Mouse (Mus musculus): ENCODE results near the gene Ak7. TPM values are rescaled to one million over a fixed set of nuclear protein-coding genes. Genes with fewer than 3 reads are reported as not detected.

Gene Ak7
- polyA plus RNA-seq, 1 experiment from 2014 or later: 1.1 TPM

- Histone ChIP-seq H3K4me3 (no peak overlapping the region), H3K36me3 (peaks cover 54% of the 10 kb centered on the region), H3K4me1 (replicated peaks) (no peaks in the 10 kb centered on the region), H3K27ac (replicated peaks) (no peak overlapping the region), H3K4me2 (no peak overlapping the region), H3K9me3 (no peaks in the 10 kb centered on the region), H3K27me3 (no peaks in the 10 kb centered on the region), H3K9ac (no peak overlapping the region)
- WGBS: 83% methylated on average over 7 of the region's 7 CpGs
- no peak for ATAC-seq (ENCODE audit: low read depth)
These were observed 9.9 kb upstream of the Ak7 start for GRCm38 (mm10) chr12:105695848-105696247.

- peaks cover 54% of the 10 kb centered on the region for H3K36me3 ChIP-seq
- H3K9ac ChIP-seq: no peak overlapping the region
- no peak for ATAC-seq (ENCODE audit: low read depth)
- H3K27ac ChIP-seq (replicated peaks): no peak overlapping the region
- no peak overlapping the region for H3K4me2 ChIP-seq
- H3K27me3 ChIP-seq: no peaks in the 10 kb centered on the region
- H3K9me3 ChIP-seq: no peaks in the 10 kb centered on the region
- no peaks in the 10 kb centered on the region for H3K4me1 ChIP-seq (replicated peaks)
- WGBS: 84% methylated on average over 8 of the region's 8 CpGs
- no peak overlapping the region for H3K4me3 ChIP-seq
These were observed 8.5 kb upstream of the Ak7 start for GRCm38 (mm10) chr12:105697104-105697780.

- H3K36me3 ChIP-seq: peaks cover 36% of the 10 kb centered on the region
- 93% methylated on average over 12 of the region's 12 CpGs for WGBS
- H3K27me3 ChIP-seq: no peaks in the 10 kb centered on the region
- no peak for ATAC-seq (ENCODE audit: low read depth)
- H3K4me3 ChIP-seq: no peak overlapping the region
- no peak overlapping the region for H3K4me2 ChIP-seq
- H3K9me3 ChIP-seq: no peaks in the 10 kb centered on the region
- peaks cover 4% of the 10 kb centered on the region for H3K4me1 ChIP-seq (replicated peaks)
- H3K9ac ChIP-seq: no peak overlapping the region
- H3K27ac ChIP-seq (replicated peaks): no peak overlapping the region
These were observed 5.3 kb upstream of the Ak7 start for GRCm38 (mm10) chr12:105700433-105700832.

- no peaks in the 10 kb centered on the region for H3K27me3 ChIP-seq
- H3K27ac ChIP-seq (replicated peaks): no peak overlapping the region
- H3K9ac ChIP-seq: no peak overlapping the region
- H3K36me3 ChIP-seq: no peaks in the 10 kb centered on the region
- H3K4me1 ChIP-seq (replicated peaks): peaks cover 13% of the 10 kb centered on the region; the same call in 1 of the 2 replicates
- peak overlapping the region; percentile 27; the same call in 1 of the 2 replicates for H3K4me2 ChIP-seq
- no peaks in the 10 kb centered on the region for H3K9me3 ChIP-seq
- no peak overlapping the region for H3K4me3 ChIP-seq
- 75% methylated on average over 17 of the region's 17 CpGs for WGBS
- ATAC-seq (ENCODE audit: low read depth): no peak
These were observed 12.8 kb downstream of the Ak7 start for GRCm38 (mm10) chr12:105718616-105719015.

- ATAC-seq (ENCODE audit: low read depth): no peak
- 58% methylated on average over 3 of the region's 3 CpGs for WGBS
These were observed 14.4 kb downstream of the Ak7 start for GRCm38 (mm10) chr12:105720196-105720595.

GRCm38 (mm10) chr12:105721452-105722132 is 15.8 kb downstream of the Ak7 start:
- Histone ChIP-seq H3K4me1 (replicated peaks) (peaks cover 13% of the 10 kb centered on the region; the same call in 1 of the 2 replicates), H3K27ac (replicated peaks) (peak overlapping the region; percentile 61), H3K9me3 (no peaks in the 10 kb centered on the region), H3K36me3 (no peaks in the 10 kb centered on the region), H3K9ac (peak overlapping the region; percentile 46; the same call in 1 of the 2 replicates), H3K4me2 (peak overlapping the region; percentile 17; the same call in 1 of the 2 replicates), H3K4me3 (no peak overlapping the region), H3K27me3 (no peaks in the 10 kb centered on the region)
- WGBS: 37% methylated on average over 14 of the region's 14 CpGs
- peak; percentile 37; the same call in 1 of the 2 replicates for ATAC-seq (ENCODE audit: low read depth)

More at GRCm38 (mm10) chr12:105720196-105720595, 14.4 kb downstream of the Ak7 start:
- Histone ChIP-seq H3K9me3 (no peaks in the 10 kb centered on the region), H3K4me2 (no peak overlapping the region), H3K9ac (no peak overlapping the region), H3K36me3 (no peaks in the 10 kb centered on the region), H3K4me1 (replicated peaks) (peaks cover 13% of the 10 kb centered on the region; the same call in 1 of the 2 replicates), H3K27ac (replicated peaks) (no peak overlapping the region), H3K4me3 (no peak overlapping the region), H3K27me3 (no peaks in the 10 kb centered on the region)

GRCm38 (mm10) chr12:105722657-105723056 is 16.9 kb downstream of the Ak7 start:
- Histone ChIP-seq H3K4me3 (no peak overlapping the region), H3K36me3 (no peaks in the 10 kb centered on the region), H3K27ac (replicated peaks) (no peak overlapping the region), H3K27me3 (no peaks in the 10 kb centered on the region), H3K4me1 (replicated peaks) (peaks cover 13% of the 10 kb centered on the region; the same call in 1 of the 2 replicates), H3K9me3 (no peaks in the 10 kb centered on the region), H3K9ac (0 out of 2 replicates have a peak overlapping the region, but pooled peaks have one; percentile 5), H3K4me2 (no peak overlapping the region)
- WGBS: under 1% methylated on average over 5 of the region's 5 CpGs
- ATAC-seq (ENCODE audit: low read depth): peak; percentile 54

- peaks cover 13% of the 10 kb centered on the region; the same call in 1 of the 2 replicates for H3K4me1 ChIP-seq (replicated peaks)
- H3K9ac ChIP-seq: no peak overlapping the region
- WGBS: 53% methylated on average over 1 of the region's 1 CpGs
- no peak overlapping the region for H3K4me3 ChIP-seq
- no peaks in the 10 kb centered on the region for H3K27me3 ChIP-seq
- no peaks in the 10 kb centered on the region for H3K9me3 ChIP-seq
- no peaks in the 10 kb centered on the region for H3K36me3 ChIP-seq
- no peak overlapping the region for H3K4me2 ChIP-seq
- no peak for ATAC-seq (ENCODE audit: low read depth)
- no peak overlapping the region for H3K27ac ChIP-seq (replicated peaks)
These were observed 18.8 kb downstream of the Ak7 start for GRCm38 (mm10) chr12:105724616-105725015.

- Histone ChIP-seq H3K4me1 (replicated peaks) (peaks cover 13% of the 10 kb centered on the region; the same call in 1 of the 2 replicates), H3K4me2 (no peak overlapping the region), H3K9ac (no peak overlapping the region), H3K36me3 (no peaks in the 10 kb centered on the region), H3K27me3 (no peaks in the 10 kb centered on the region), H3K4me3 (no peak overlapping the region), H3K9me3 (no peaks in the 10 kb centered on the region), H3K27ac (replicated peaks) (no peak overlapping the region)
- WGBS: 82% methylated on average over 13 of the region's 13 CpGs
- ATAC-seq (ENCODE audit: low read depth): no peak
These were observed 20.0 kb downstream of the Ak7 start for GRCm38 (mm10) chr12:105725736-105726135.

- no peak for ATAC-seq (ENCODE audit: low read depth)
- no peak overlapping the region for H3K4me2 ChIP-seq
- H3K36me3 ChIP-seq: no peaks in the 10 kb centered on the region
- H3K9me3 ChIP-seq: no peaks in the 10 kb centered on the region
- no peak overlapping the region for H3K27ac ChIP-seq (replicated peaks)
- WGBS: 94% methylated on average over 3 of the region's 3 CpGs
- H3K9ac ChIP-seq: no peak overlapping the region
- no peak overlapping the region for H3K4me3 ChIP-seq
- 0 out of 2 replicates have a peak, but pooled peaks cover 3% of the 10 kb centered on the region for H3K4me1 ChIP-seq (replicated peaks)
- no peaks in the 10 kb centered on the region for H3K27me3 ChIP-seq
These were observed 21.5 kb downstream of the Ak7 start for GRCm38 (mm10) chr12:105727268-105727667.

GRCm38 (mm10) chr12:105727964-105728363 is 22.2 kb downstream of the Ak7 start:
- Histone ChIP-seq H3K4me2 (no peak overlapping the region), H3K4me3 (no peak overlapping the region), H3K4me1 (replicated peaks) (no peaks in the 10 kb centered on the region), H3K9ac (no peak overlapping the region), H3K36me3 (no peaks in the 10 kb centered on the region), H3K9me3 (no peaks in the 10 kb centered on the region), H3K27me3 (no peaks in the 10 kb centered on the region), H3K27ac (replicated peaks) (no peak overlapping the region)
- ATAC-seq (ENCODE audit: low read depth): no peak
- 25% methylated on average over 8 of the region's 8 CpGs for WGBS

- Histone ChIP-seq H3K9me3 (no peaks in the 10 kb centered on the region), H3K36me3 (no peaks in the 10 kb centered on the region), H3K4me2 (no peak overlapping the region), H3K27me3 (no peaks in the 10 kb centered on the region), H3K4me1 (replicated peaks) (no peaks in the 10 kb centered on the region), H3K27ac (replicated peaks) (no peak overlapping the region), H3K9ac (no peak overlapping the region), H3K4me3 (no peak overlapping the region)
- WGBS: 86% methylated on average over 6 of the region's 6 CpGs
- ATAC-seq (ENCODE audit: low read depth): no peak
These were observed 25.2 kb downstream of the Ak7 start for GRCm38 (mm10) chr12:105730851-105731460.
